Mouse (Mus musculus): ENCODE measurements around the gene Cep63.

Cep63 gene

GRCm38 (mm10) chr9:102558463-102558862 lies 67.9 kb downstream of the Cep63 start:
- no peak for DNase-seq (ENCODE audit: low read depth, low spot score)

- no peak for DNase-seq (ENCODE audit: low read depth, low spot score)
Measured at GRCm38 (mm10) chr9:102553781-102554180, 72.6 kb downstream of the Cep63 start.

DNA sequence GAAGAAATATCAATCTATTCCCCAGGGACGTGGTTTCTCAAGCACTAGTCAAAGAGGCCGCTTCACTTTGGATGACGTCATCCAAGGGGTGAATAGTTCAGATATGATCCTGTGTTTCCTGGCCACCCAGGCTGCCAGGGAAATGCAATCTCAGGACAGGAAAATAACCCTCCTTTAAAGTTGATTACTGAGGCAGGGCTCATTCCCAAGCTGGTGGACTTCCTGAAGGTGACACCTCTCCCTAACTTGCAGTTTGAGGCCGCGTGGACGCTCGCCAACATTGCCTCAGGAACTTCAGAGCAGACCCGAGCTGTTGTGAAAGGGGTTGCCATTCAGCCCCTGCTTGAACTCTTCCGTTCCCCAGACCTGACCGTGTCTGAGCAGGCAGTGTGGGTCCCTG lies 74.6 kb downstream of the Cep63 start:
- no peak for DNase-seq (ENCODE audit: low read depth, low spot score)

GRCm38 (mm10) chr9:102549211-102549610 lies 77.1 kb downstream of the Cep63 start:
- no peak for DNase-seq (ENCODE audit: low read depth, low spot score)

- DNase-seq (ENCODE audit: low read depth, low spot score) = no peak
Measured at GRCm38 (mm10) chr9:102547028-102547354, 79.3 kb downstream of the Cep63 start.

DNA sequence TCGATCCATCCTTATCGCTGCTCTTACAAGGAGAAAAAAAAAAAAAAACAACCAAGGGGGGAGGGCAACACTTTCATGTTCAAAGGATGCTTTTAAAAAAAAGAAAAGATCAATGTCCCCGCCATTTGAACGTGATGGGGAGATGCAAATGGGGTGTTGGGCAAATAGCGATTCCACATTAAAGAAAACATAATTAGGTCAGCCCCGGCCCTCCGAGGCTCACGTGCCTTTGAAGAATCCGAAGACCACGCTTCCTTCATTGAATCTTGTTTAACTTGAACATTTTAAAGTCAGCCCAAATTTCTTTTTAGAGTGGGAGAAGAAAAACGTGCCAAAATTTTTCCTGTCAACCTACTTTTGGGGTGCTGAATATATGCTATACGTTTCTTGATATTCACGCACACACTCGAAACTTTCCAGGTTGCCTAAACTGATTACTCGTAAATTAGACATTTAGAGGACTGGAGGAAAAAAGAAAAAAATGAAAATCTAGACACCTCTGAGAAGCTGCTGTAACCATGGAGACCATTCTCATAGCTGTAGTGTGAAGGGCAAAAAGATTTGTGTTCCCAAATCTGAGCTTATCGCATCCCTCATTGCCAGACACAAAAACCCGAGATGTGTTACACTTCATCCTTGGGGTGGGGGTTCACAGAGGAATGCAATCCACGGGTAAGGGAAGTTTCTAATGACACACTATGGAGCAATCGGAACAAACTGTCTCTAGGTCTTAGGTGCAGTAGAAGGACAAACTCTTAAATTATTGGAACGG lies 79.9 kb downstream of the Cep63 start:
- DNase-seq (ENCODE audit: low read depth, low spot score) = no peak

- no peak for DNase-seq (ENCODE audit: low read depth, low spot score)
Measured at GRCm38 (mm10) chr9:102545406-102546255, 80.7 kb downstream of the Cep63 start.

DNA sequence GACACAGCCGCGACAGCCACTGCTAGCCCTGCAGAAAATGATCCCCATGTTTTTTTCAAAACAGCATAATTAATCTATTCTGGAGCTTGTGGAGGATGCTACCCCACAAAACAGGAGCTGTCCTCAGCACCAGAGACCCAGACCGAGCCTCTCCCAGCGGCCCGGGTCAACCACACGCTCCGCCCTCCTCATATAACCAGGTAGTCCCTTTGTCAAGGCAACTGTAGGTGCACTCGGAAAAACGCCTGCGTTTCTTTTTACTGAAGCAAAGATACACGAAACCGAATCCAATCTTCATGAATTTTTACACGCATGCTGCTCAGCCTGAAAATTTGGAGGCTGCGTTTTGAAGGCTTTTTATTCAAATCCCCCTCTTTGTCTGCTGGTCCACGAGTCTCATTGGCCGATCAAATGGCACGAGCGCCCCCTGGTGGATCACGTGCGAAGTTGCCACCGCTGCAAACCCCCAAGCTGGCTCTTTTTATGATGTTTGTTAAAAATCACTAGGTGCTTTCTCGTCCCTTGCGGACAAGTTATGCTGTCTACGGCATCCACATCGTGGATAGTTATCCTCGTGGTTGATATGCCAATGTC lies 81.5 kb downstream of the Cep63 start:
- peak; percentile 81 for DNase-seq (ENCODE audit: low read depth, low spot score)

DNA sequence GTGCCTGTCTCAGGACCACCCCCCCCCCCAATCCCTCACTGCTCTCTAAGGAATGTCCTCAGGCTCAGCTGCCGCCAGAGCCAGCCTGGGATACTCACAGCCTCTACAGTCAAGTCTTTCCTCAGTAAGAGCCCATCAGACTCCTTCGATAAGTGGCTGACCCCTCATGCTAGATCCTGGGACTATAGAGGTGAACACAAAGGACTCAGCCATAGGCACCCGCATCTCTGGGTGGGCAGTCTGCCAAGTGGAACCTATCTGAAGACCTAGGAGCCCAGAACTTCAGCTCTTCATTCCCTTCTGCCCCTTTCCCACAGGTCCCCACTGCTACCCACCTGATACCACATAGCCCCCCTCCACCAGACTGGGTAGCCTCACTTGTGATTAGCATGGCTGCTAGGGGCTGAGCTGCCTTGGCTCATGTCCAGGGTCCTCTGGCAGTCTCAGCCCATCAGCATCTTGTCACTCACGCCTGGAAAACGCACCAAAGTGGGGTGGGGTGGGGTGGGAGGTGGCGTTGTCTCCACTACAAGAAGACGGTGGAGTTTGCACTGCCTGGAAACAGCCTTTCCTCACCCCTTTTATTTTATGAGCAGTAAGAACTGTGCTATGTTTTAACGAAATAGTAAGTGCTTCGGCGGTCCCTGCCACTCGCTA lies 82.1 kb downstream of the Cep63 start:
- no peak for DNase-seq (ENCODE audit: low read depth, low spot score)

- no peak for DNase-seq (ENCODE audit: low read depth, low spot score)
Measured at GRCm38 (mm10) chr9:102543761-102544115, 82.6 kb downstream of the Cep63 start.

- no peak for DNase-seq (ENCODE audit: low read depth, low spot score)
Measured at GRCm38 (mm10) chr9:102542540-102542939, 83.8 kb downstream of the Cep63 start.

DNA sequence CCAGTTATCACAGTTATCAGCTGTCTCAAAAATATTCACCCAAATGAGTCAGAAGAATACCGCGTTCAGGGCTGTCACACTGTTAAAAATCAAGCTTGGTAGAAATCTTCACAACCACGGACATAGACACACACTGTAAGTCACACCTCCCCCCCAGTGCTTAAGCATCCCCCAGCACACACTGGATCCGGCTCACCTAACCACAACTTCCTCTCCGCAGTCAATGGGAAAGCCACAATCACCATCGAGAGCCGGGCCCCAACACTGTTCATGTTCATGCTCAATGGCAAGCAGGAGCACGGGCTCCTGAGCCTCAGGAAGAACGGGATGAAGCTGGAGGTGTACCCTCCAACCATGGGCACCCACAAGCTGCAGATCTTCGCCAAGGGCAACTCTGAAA lies 84.7 kb downstream of the Cep63 start:
- no peak for DNase-seq (ENCODE audit: low read depth, low spot score)

DNA sequence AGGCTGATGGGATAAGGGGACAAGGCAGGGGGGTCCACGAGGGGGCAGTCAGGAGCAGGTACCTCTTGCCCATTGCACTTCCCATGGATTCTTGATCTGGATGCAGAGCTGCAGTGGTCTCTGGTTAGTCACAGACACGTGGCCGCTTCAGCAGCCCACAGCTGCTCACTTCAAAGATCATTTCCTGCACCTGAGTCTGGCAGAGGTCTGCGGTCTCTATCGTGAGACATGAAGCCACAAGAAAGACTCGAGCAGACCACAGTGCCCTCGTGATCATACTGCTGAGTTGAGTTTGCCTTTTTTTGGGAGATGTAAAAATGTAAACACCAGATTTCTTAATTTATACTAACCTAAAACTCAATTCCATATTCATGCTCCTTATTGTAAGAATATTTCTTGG lies 86.6 kb downstream of the Cep63 start:
- no peak for DNase-seq (ENCODE audit: low read depth, low spot score)

DNA sequence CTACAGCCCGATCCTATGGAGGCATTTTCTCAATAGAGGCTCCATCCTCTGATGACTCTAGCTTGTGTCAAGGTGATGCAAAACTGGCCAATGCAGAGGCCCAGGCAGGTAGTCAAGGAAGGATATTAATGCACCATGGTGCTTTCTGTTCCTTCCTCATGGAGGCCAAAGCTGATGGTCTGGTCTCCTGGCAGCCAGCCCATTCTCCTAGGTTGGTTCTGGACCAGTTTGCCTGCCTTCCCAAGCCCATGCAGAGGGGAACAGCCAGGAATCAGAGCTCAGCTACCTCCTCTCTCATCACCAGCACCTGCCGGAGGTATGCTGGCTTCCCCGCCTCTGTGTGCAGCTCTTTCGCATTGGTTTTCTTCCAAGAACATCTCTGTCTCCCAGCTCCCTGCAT lies 89.4 kb downstream of the Cep63 start:
- no peak for DNase-seq (ENCODE audit: low read depth, low spot score)

All from embryo, embryonic 11.5 days (tissue).